Mouse (Mus musculus): ENCODE data around the gene Slc35d2.

GRCm38 (mm10) chr13:64048467-64048866 is 80.7 kb downstream of the Slc35d2 start:
- TF ChIP-seq TAL1 (IDR thresholded peaks at IDR 0.05; ENCODE audit: low read length) (no peak), GATA1 (IDR thresholded peaks at IDR 0.05; ENCODE audit: low read length) (no peak)
